ENCODE assay signal across 13 mouse cellular contexts in the genomic region with DNA sequence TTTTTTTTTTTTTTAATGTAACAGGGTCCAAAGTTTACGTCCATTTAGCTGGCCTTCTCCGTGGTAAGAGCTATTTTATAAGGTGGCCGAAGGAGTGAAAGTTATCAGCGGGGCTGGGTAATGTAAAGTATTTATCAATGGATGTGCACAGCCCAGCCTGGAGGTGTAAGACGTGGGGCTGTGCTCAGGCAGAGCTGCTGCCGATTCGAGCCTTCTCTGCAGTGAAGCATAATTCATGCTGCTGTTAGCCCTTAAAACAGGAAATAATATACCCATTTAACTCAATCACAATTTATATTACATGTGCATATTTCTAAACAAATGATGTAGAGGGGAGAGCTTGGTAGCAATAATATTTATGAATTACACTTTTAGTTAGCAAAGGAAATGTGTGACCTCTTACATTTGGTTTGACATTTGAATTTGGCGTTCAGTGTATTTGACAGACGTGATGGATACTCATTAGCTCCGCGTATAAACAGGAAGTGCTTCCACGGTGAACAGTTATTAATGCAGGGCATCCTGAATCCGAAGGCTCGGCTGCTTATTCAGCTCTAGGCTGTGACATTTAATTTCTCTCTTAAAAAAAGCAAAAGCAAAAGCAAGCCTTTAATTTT.
A peak's percentile ranks its signal among the peaks of the same experiment; 100 is the strongest.
DNase-seq lines count a peak whose midpoint lies in the region; ATAC-seq lines count a peak whose summit lies in the region.
"Had no signal": no experiment of that assay in that cellular context is flagged by ENCODE, and none has a peak within 500 bp of the region (broad histone marks: within the 10 kb centered on the region; RNA-seq: fewer than 3 reads in every experiment).

No protein-coding gene starts in this region.

- no peak overlapping the region for H3K4me3 ChIP-seq in embryonic facial prominence, embryonic 12.5 days
- H3K4me3 ChIP-seq in embryonic facial prominence, embryonic 10.5 days: no peak overlapping the region
- peak overlapping the region; percentile 30 for H3K4me3 ChIP-seq in kidney, embryonic 16.5 days (ENCODE audit: low read length)
- H3K4me3 ChIP-seq: layer of hippocampus, adult 2 months had no signal

- no peaks in the 10 kb centered on the region for H3K36me3 ChIP-seq in embryonic facial prominence, embryonic 12.5 days
- H3K36me3 ChIP-seq in embryonic facial prominence, embryonic 10.5 days (replicated peaks): no peaks in the 10 kb centered on the region
- H3K36me3 ChIP-seq in kidney, embryonic 16.5 days (ENCODE audit: insufficient read depth, low read length): no peaks in the 10 kb centered on the region

- no peak for DNase-seq in embryonic facial prominence, embryonic 10.5 days (ENCODE audit: low spot score)
- no peak for DNase-seq in kidney, adult 18-20 months
- DNase-seq in testis, postnatal 10 days (ENCODE audit: low spot score): peak; percentile 7
- DNase-seq in testis, postnatal 14 days (ENCODE audit: low spot score): no peak
- DNase-seq in spleen, postnatal 4 days (ENCODE audit: low spot score in 2 of 2): no peak
- no peak for DNase-seq in adrenal gland, adult (ENCODE audit: inconsistent age in 2 of 2, low spot score in 1 of 2)
- DNase-seq: cerebellum, adult 2 months; right cerebral cortex, postnatal 14 days had no signal

- H3K4me2 ChIP-seq in embryonic facial prominence, embryonic 12.5 days (replicated peaks): 0 out of 2 replicates have a peak overlapping the region, but pooled peaks have one; percentile 11
- H3K4me2 ChIP-seq in kidney, embryonic 16.5 days (replicated peaks; ENCODE audit: low read depth, low read length): peak overlapping the region; percentile 47

- peaks cover 11% of the 10 kb centered on the region; the same call in 1 of the 2 replicates for H3K4me1 ChIP-seq in embryonic facial prominence, embryonic 12.5 days
- peaks cover 31% of the 10 kb centered on the region for H3K4me1 ChIP-seq in embryonic facial prominence, embryonic 10.5 days
- peaks cover 12% of the 10 kb centered on the region for H3K4me1 ChIP-seq in kidney, embryonic 16.5 days (ENCODE audit: insufficient read depth, low read length)

- H3K9ac ChIP-seq in embryonic facial prominence, embryonic 12.5 days: no peak overlapping the region
- no peak overlapping the region for H3K9ac ChIP-seq in kidney, embryonic 16.5 days (replicated peaks; ENCODE audit: low read length)

- H3K9me3 ChIP-seq in embryonic facial prominence, embryonic 12.5 days: no peaks in the 10 kb centered on the region
- H3K9me3 ChIP-seq in embryonic facial prominence, embryonic 10.5 days: no peaks in the 10 kb centered on the region
- no peaks in the 10 kb centered on the region for H3K9me3 ChIP-seq in kidney, embryonic 16.5 days (ENCODE audit: low read length)

- H3K27me3 ChIP-seq in embryonic facial prominence, embryonic 12.5 days: no peaks in the 10 kb centered on the region
- H3K27me3 ChIP-seq in embryonic facial prominence, embryonic 10.5 days (replicated peaks; ENCODE audit: low read depth, poor library complexity, severe bottlenecking): no peaks in the 10 kb centered on the region
- H3K27me3 ChIP-seq in kidney, embryonic 16.5 days (ENCODE audit: insufficient read depth, low read length): 0 out of 2 replicates have a peak, but pooled peaks cover 7% of the 10 kb centered on the region
- H3K27me3 ChIP-seq: Patski had no signal

- H3K27ac ChIP-seq in embryonic facial prominence, embryonic 12.5 days: no peak overlapping the region
- H3K27ac ChIP-seq in embryonic facial prominence, embryonic 10.5 days (replicated peaks): no peak overlapping the region
- H3K27ac ChIP-seq in kidney, embryonic 16.5 days (ENCODE audit: low read length): no peak overlapping the region
- H3K27ac ChIP-seq: hindbrain, postnatal 0 days; layer of hippocampus, adult 2 months had no signal

- WGBS in embryonic facial prominence, embryonic 12.5 days: 53% methylated on average over 14 of the region's 14 CpGs
- WGBS in embryonic facial prominence, embryonic 10.5 days: 61% methylated on average over 14 of the region's 14 CpGs
- 19% methylated on average over 14 of the region's 14 CpGs for WGBS in kidney, embryonic 16.5 days

- ATAC-seq in embryonic facial prominence, embryonic 12.5 days (ENCODE audit: insufficient number of reproducible peaks, insufficient read depth, low FRiP score, low TSS enrichment): no peak
- no peak for ATAC-seq in kidney, embryonic 16.5 days (ENCODE audit: low FRiP score, low TSS enrichment)
- ATAC-seq: hindbrain, postnatal 0 days; Patski had no signal
